In the genomic region with DNA sequence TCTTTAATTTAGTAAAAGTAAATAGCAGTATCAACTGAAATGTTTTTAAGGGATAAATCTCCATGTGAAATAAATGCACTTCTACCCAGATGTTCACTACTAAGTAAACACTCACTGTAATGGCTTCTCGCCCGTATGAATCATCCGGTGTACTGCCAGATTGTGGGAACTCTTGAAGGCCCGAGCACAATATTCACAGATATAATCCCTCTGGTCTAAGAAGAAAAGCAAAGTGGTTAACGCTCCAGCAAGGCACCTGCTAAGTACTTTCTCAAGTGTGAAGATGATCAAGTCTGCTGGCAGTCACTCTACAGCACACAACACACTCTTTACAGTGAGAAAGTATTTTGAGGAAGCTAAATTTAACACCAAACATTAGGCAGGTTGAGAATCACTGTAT, we compare ENCODE assay signal across 14 mouse cellular contexts. TPM values are rescaled to one million over a fixed set of nuclear protein-coding genes. Genes with fewer than 3 reads are reported as not detected.
DNase-seq lines count a peak whose midpoint lies in the region; ATAC-seq lines count a peak whose summit lies in the region.
"Had no signal": no experiment of that assay in that cellular context is flagged by ENCODE, and none has a peak within 500 bp of the region (broad histone marks: within the 10 kb centered on the region; RNA-seq: fewer than 3 reads in every experiment).

No protein-coding gene starts in this region.

- H3K36me3 ChIP-seq in heart, embryonic 12.5 days = peaks cover 43% of the 10 kb centered on the region

- H3K27ac ChIP-seq in heart, embryonic 12.5 days (ENCODE audit: poor library complexity, severe bottlenecking) = no peak overlapping the region
- H3K27ac ChIP-seq: embryonic facial prominence, embryonic 13.5 days; hindbrain, postnatal 0 days; liver, embryonic 12.5 days had no signal

- H3K4me1 ChIP-seq in heart, embryonic 12.5 days (replicated peaks) = no peaks in the 10 kb centered on the region
- H3K4me1 ChIP-seq: embryonic facial prominence, embryonic 13.5 days; liver, embryonic 12.5 days had no signal

- DNase-seq in heart, adult 18-20 months = peak; percentile 69 to 70
- peak; percentile 10 for DNase-seq in urinary bladder, postnatal 25 days (ENCODE audit: low spot score)
- DNase-seq in urinary bladder, postnatal 4 days (ENCODE audit: low spot score in 2 of 2) = no peak
- DNase-seq in fibroblast of lung, adult 2 months (ENCODE audit: low read depth) = peak; percentile 72
- DNase-seq in cerebellum, adult 8-10 months = no peak
- no peak for DNase-seq in left cerebral cortex, postnatal 36 days (ENCODE audit: low spot score in 2 of 2)
- DNase-seq: cerebellum, postnatal 36 days; retina, postnatal 1 day had no signal

- H3K9me3 ChIP-seq in heart, embryonic 12.5 days (replicated peaks) = no peaks in the 10 kb centered on the region
- H3K9me3 ChIP-seq: embryonic facial prominence, embryonic 13.5 days; liver, embryonic 12.5 days had no signal

- H3K4me2 ChIP-seq in heart, embryonic 12.5 days = no peak overlapping the region
- H3K4me2 ChIP-seq: embryonic facial prominence, embryonic 13.5 days; liver, embryonic 12.5 days had no signal

- no peaks in the 10 kb centered on the region for H3K27me3 ChIP-seq in heart, embryonic 12.5 days (replicated peaks)
- H3K27me3 ChIP-seq: CH12.LX; embryonic facial prominence, embryonic 13.5 days; liver, embryonic 12.5 days had no signal

- no peak overlapping the region for H3K9ac ChIP-seq in heart, embryonic 12.5 days
- H3K9ac ChIP-seq: embryonic facial prominence, embryonic 13.5 days; liver, embryonic 12.5 days had no signal

- ATAC-seq in heart, embryonic 12.5 days (ENCODE audit: insufficient number of reproducible peaks, low FRiP score) = no peak
- ATAC-seq: forebrain, embryonic 16.5 days; hindbrain, postnatal 0 days; liver, embryonic 12.5 days had no signal

- 89% methylated on average over 5 of the region's 5 CpGs for WGBS in heart, embryonic 12.5 days

- intact Hi-C loops in left cerebral cortex, postnatal 36 days (cut with DNase I) = no loop called here

- no peak overlapping the region for H3K4me3 ChIP-seq in heart, embryonic 12.5 days
- H3K4me3 ChIP-seq: embryonic facial prominence, embryonic 13.5 days; liver, embryonic 12.5 days had no signal

RNA-seq across cellular contexts. Expression of gene Cntf, which starts 5.5 kb away (rescaled TPM):
- 1 to 10 TPM in 1 of 2 experiments, under 1 TPM in 1; 0.94 to 1.7 TPM for total RNA-seq in heart, adult 18-20 months (2021)
- polyA plus RNA-seq in heart, embryonic 12.5 days (2016; fragmentation: Nextera tagmentation; extraction: Ambion mirVana) = 0.69 and 1.2 TPM in 2 replicates
- total RNA-seq in left cerebral cortex, postnatal 36 days (2021) = 1 to 10 TPM; 2.6 to 3.9 TPM

RNA-seq across cellular contexts. Expression of gene Zfp91, which starts 25.0 kb away (rescaled TPM):
- total RNA-seq in heart, adult 18-20 months (2021) = 10 to 100 TPM; 75.2 to 77.0 TPM
- polyA plus RNA-seq in heart, embryonic 12.5 days (2016; fragmentation: Nextera tagmentation; extraction: Ambion mirVana) = 14.8 and 16.4 TPM in 2 replicates
- total RNA-seq in left cerebral cortex, postnatal 36 days (2021) = 10 to 100 TPM; 94.2 to 95.2 TPM

RNA-seq across cellular contexts. Expression of gene Lpxn, which starts 25.1 kb away (rescaled TPM):
- 1 to 10 TPM in 1 of 2 experiments, under 1 TPM in 1; 0.87 to 2.2 TPM for total RNA-seq in heart, adult 18-20 months (2021)
- polyA plus RNA-seq in heart, embryonic 12.5 days (2016; fragmentation: Nextera tagmentation; extraction: Ambion mirVana) = 0.54 and 0.75 TPM in 2 replicates
- 1 to 10 TPM; 1.2 to 1.6 TPM for total RNA-seq in left cerebral cortex, postnatal 36 days (2021)

Comparison
In these comparisons a context has a peak if more than half of its experiments do, and no peak if none do; other contexts are left out.
1. DNase-seq: peak in heart, adult 18-20 months (2 of 2), urinary bladder, postnatal 25 days (single experiment) and fibroblast of lung, adult 2 months (single experiment); none in urinary bladder, postnatal 4 days (0 of 2), cerebellum, adult 8-10 months (single experiment) and left cerebral cortex, postnatal 36 days (0 of 2).